Mouse (Mus musculus): ENCODE measurements around the gene Mtmr3.

The Mtmr3 gene

GRCm38 (mm10) chr11:4522142-4522664 is 72.5 kb downstream of the Mtmr3 start:
- in situ Hi-C loops (cut with MboI, MseI): no loop called here

GRCm38 (mm10) chr11:4518981-4519380 is 75.7 kb downstream of the Mtmr3 start:
- in situ Hi-C loops (cut with MboI, MseI): no loop called here

- in situ Hi-C loops (cut with MboI, MseI): no loop called here
These were observed 87.2 kb downstream of the Mtmr3 start for GRCm38 (mm10) chr11:4507421-4507820.

- in situ Hi-C loops (cut with MboI, MseI): no loop called here
These were observed 88.2 kb downstream of the Mtmr3 start for GRCm38 (mm10) chr11:4506486-4506885.

GRCm38 (mm10) chr11:4502206-4502605 is 92.5 kb downstream of the Mtmr3 start:
- in situ Hi-C loops (cut with MboI, MseI): no loop called here

GRCm38 (mm10) chr11:4500826-4501225 is 93.8 kb downstream of the Mtmr3 start:
- in situ Hi-C loops (cut with MboI, MseI): no loop called here

GRCm38 (mm10) chr11:4500261-4500660 is 94.4 kb downstream of the Mtmr3 start:
- in situ Hi-C loops (cut with MboI, MseI): no loop called here

GRCm38 (mm10) chr11:4499456-4499855 is 95.2 kb downstream of the Mtmr3 start:
- in situ Hi-C loops (cut with MboI, MseI): no loop called here

GRCm38 (mm10) chr11:4498774-4499173 is 95.9 kb downstream of the Mtmr3 start:
- in situ Hi-C loops (cut with MboI, MseI): no loop called here

- in situ Hi-C loops (cut with MboI, MseI): no loop called here
These were observed 97.1 kb downstream of the Mtmr3 start for GRCm38 (mm10) chr11:4497501-4498118.

GRCm38 (mm10) chr11:4495021-4495540 is 99.6 kb downstream of the Mtmr3 start:
- in situ Hi-C loops (cut with MboI, MseI): no loop called here

- in situ Hi-C loops (cut with MboI, MseI): no loop called here
These were observed 105.5 kb downstream of the Mtmr3 start for GRCm38 (mm10) chr11:4489207-4489606.

- in situ Hi-C loops (cut with MboI, MseI): no loop called here
These were observed 105.9 kb downstream of the Mtmr3 start for GRCm38 (mm10) chr11:4488798-4489197.

- in situ Hi-C loops (cut with MboI, MseI): no loop called here
These were observed 106.3 kb downstream of the Mtmr3 start for GRCm38 (mm10) chr11:4488367-4488766.

GRCm38 (mm10) chr11:4487401-4487965 is 107.2 kb downstream of the Mtmr3 start:
- in situ Hi-C loops (cut with MboI, MseI): no loop called here

GRCm38 (mm10) chr11:4484541-4484940 is 110.1 kb downstream of the Mtmr3 start:
- in situ Hi-C loops (cut with MboI, MseI): no loop called here

- in situ Hi-C loops (cut with MboI, MseI): no loop called here
These were observed 112.0 kb downstream of the Mtmr3 start for GRCm38 (mm10) chr11:4482641-4483040.

- in situ Hi-C loops (cut with MboI, MseI): no loop called here
These were observed 118.4 kb downstream of the Mtmr3 start for GRCm38 (mm10) chr11:4476184-4476697.

GRCm38 (mm10) chr11:4472464-4473179 is 122.0 kb downstream of the Mtmr3 start:
- in situ Hi-C loops (cut with MboI, MseI): no loop called here

- in situ Hi-C loops (cut with MboI, MseI): no loop called here
These were observed 122.9 kb downstream of the Mtmr3 start for GRCm38 (mm10) chr11:4471734-4472133.

- in situ Hi-C loops (cut with MboI, MseI): no loop called here
These were observed 123.4 kb downstream of the Mtmr3 start for GRCm38 (mm10) chr11:4471251-4471650.

GRCm38 (mm10) chr11:4469091-4469490 is 125.6 kb downstream of the Mtmr3 start:
- in situ Hi-C loops (cut with MboI, MseI): no loop called here
